Mouse (Mus musculus): ENCODE data around the gene Gm3233. TPM values are rescaled to one million over a fixed set of nuclear protein-coding genes. Genes with fewer than 3 reads are reported as not detected.
A peak's percentile ranks its signal among the peaks of the same experiment; 100 is the strongest.
"Not testable (repeated sequence)": the region's sequence is repeated elsewhere in the genome, so short reads cannot be mapped to it uniquely, and the experiment has no call there.

Gene Gm3233
- polyA plus RNA-seq, 1 experiment, result not detected

DNA sequence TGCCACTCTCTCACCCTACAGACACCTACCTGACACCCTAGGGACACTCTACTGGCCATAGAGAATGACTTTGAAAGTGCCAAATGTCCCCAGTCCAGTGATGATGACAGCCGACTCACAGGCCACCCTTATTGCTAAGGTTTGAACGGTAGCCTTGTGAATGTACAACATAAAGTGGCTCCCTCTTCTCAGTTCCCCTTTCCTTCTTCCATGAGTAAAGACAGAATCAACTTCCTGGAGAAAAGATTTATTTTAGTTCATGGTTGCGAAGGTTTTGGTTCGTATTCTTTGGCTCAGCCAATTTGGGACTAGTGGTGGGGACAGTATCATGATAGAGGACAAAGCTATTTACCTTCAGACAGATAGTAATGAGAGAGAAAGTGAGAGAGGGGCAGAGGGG, 20.6 kb downstream of the Gm3233 start:
- no peak overlapping the region for H3K4me3 ChIP-seq (ENCODE audit: control insufficient read depth, low read depth, low read length)
- H3K27ac ChIP-seq (ENCODE audit: control insufficient read depth, insufficient read depth, low read depth, low read length), result no peak overlapping the region

GRCm38 (mm10) chr10:77735928-77736327, 23.6 kb downstream of the Gm3233 start:
- TF ChIP-seq CTCF (IDR thresholded peaks at IDR 0.05; ENCODE audit: control insufficient read depth, insufficient read depth, insufficient replicate concordance, low read depth, low read length) (no peak), POLR2A (IDR thresholded peaks at IDR 0.05; ENCODE audit: control insufficient read depth, low read depth, low read length) (no peak)
- Histone ChIP-seq H3K4me3 (ENCODE audit: control insufficient read depth, low read depth, low read length) (no peak overlapping the region), H3K27ac (ENCODE audit: control insufficient read depth, insufficient read depth, low read depth, low read length) (no peak overlapping the region), H3K27me3 (ENCODE audit: control insufficient read depth, insufficient read depth, low read length) (no peaks in the 10 kb centered on the region), H3K4me1 (ENCODE audit: control insufficient read depth, insufficient read depth, low read length) (no peaks in the 10 kb centered on the region), H3K36me3 (ENCODE audit: control insufficient read depth, insufficient read depth, low read length) (no peaks in the 10 kb centered on the region)

More for the DNA sequence above, 20.6 kb downstream of the Gm3233 start:
- no peaks in the 10 kb centered on the region for H3K36me3 ChIP-seq (ENCODE audit: control insufficient read depth, insufficient read depth, low read length)
- no peaks in the 10 kb centered on the region for H3K4me1 ChIP-seq (ENCODE audit: control insufficient read depth, insufficient read depth, low read length)
- TF ChIP-seq POLR2A (IDR thresholded peaks at IDR 0.05; ENCODE audit: control insufficient read depth, low read depth, low read length) (no peak), CTCF (IDR thresholded peaks at IDR 0.05; ENCODE audit: control insufficient read depth, insufficient read depth, insufficient replicate concordance, low read depth, low read length) (no peak)
- no peaks in the 10 kb centered on the region for H3K27me3 ChIP-seq (ENCODE audit: control insufficient read depth, insufficient read depth, low read length)

- H3K4me1 ChIP-seq (ENCODE audit: control insufficient read depth, insufficient read depth, low read length), result no peaks in the 10 kb centered on the region
- peak; percentile 88 for TF ChIP-seq CTCF (IDR thresholded peaks at IDR 0.05; ENCODE audit: control insufficient read depth, insufficient read depth, insufficient replicate concordance, low read depth, low read length)
- no peak for TF ChIP-seq POLR2A (IDR thresholded peaks at IDR 0.05; ENCODE audit: control insufficient read depth, low read depth, low read length)
- H3K27ac ChIP-seq (ENCODE audit: control insufficient read depth, insufficient read depth, low read depth, low read length), result no peak overlapping the region
- no peaks in the 10 kb centered on the region for H3K36me3 ChIP-seq (ENCODE audit: control insufficient read depth, insufficient read depth, low read length)
- no peak overlapping the region for H3K4me3 ChIP-seq (ENCODE audit: control insufficient read depth, low read depth, low read length)
- no peaks in the 10 kb centered on the region for H3K27me3 ChIP-seq (ENCODE audit: control insufficient read depth, insufficient read depth, low read length)
Observed at GRCm38 (mm10) chr10:77729241-77729640, 30.2 kb downstream of the Gm3233 start.

DNA sequence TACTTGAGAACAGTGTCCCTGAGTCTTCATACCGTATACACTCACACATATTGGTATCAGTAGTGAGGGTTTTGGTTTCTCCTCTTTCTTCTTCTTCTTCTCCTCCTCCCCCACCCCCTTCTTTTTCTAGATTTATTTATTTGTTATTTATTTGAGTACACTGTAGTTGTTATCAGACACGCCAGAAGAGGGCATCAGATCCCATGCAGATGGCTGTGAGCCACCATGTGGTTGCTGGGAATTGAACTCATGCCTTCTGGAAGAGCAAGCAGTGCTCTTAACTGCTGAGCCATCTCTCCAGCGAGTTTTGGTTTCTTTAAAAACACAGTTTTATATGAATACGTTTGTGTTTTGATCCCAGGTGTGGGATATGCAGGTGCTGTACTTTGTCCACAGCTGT, 31.2 kb downstream of the Gm3233 start:
- no peaks in the 10 kb centered on the region for H3K27me3 ChIP-seq (ENCODE audit: control insufficient read depth, insufficient read depth, low read length)
- H3K4me3 ChIP-seq (ENCODE audit: control insufficient read depth, low read depth, low read length), result no peak overlapping the region
- no peak overlapping the region for H3K27ac ChIP-seq (ENCODE audit: control insufficient read depth, insufficient read depth, low read depth, low read length)
- no peaks in the 10 kb centered on the region for H3K36me3 ChIP-seq (ENCODE audit: control insufficient read depth, insufficient read depth, low read length)
- no peaks in the 10 kb centered on the region for H3K4me1 ChIP-seq (ENCODE audit: control insufficient read depth, insufficient read depth, low read length)
- TF ChIP-seq POLR2A (IDR thresholded peaks at IDR 0.05; ENCODE audit: control insufficient read depth, low read depth, low read length) (no peak), CTCF (IDR thresholded peaks at IDR 0.05; ENCODE audit: control insufficient read depth, insufficient read depth, insufficient replicate concordance, low read depth, low read length) (no peak)

- Histone ChIP-seq H3K4me3 (ENCODE audit: control insufficient read depth, low read depth, low read length) (no peak within 1 kb of the TSS), H3K4me1 (ENCODE audit: control insufficient read depth, insufficient read depth, low read length) (no peaks in the 10 kb centered on the region), H3K27me3 (ENCODE audit: control insufficient read depth, insufficient read depth, low read length) (no peaks in the 10 kb centered on the region), H3K27ac (ENCODE audit: control insufficient read depth, insufficient read depth, low read depth, low read length) (no peak within 1 kb of the TSS), H3K36me3 (ENCODE audit: control insufficient read depth, insufficient read depth, low read length) (no peaks in the 10 kb centered on the region)
- TF ChIP-seq POLR2A (IDR thresholded peaks at IDR 0.05; ENCODE audit: control insufficient read depth, low read depth, low read length), result no peak
- no peak for TF ChIP-seq CTCF (IDR thresholded peaks at IDR 0.05; ENCODE audit: control insufficient read depth, insufficient read depth, insufficient replicate concordance, low read depth, low read length)
Observed at GRCm38 (mm10) chr10:77726186-77726585, 33.3 kb downstream of the Gm3233 start, which contains the start of gene Gm10100. Gm10100 (plus strand) TSS chr10:77726486.

DNA sequence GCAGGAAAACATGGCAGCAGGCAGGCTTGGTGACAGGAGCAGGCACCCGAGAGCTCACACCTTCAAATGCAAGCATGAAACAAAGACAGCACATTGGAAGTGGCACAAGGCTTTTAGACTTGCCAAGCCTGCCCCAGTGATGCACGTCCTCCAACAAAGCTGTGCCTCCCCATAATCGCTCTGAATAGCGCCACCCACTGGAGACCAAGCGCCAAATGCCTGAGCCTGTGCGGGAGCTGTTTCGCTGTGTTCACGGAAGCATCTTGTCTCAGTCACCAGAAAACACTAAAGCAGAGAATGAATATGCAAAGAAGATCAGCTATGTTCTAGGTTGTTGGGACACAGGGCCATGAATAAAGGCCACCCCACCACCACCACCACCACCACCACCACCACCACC, 34.6 kb downstream of the Gm3233 start:
- TF ChIP-seq CTCF (IDR thresholded peaks at IDR 0.05; ENCODE audit: control insufficient read depth, insufficient read depth, insufficient replicate concordance, low read depth, low read length) (peak; percentile 51; the same call in 1 of the 2 replicates), POLR2A (IDR thresholded peaks at IDR 0.05; ENCODE audit: control insufficient read depth, low read depth, low read length) (no peak)
- no peak overlapping the region for H3K4me3 ChIP-seq (ENCODE audit: control insufficient read depth, low read depth, low read length)
- no peak overlapping the region for H3K27ac ChIP-seq (ENCODE audit: control insufficient read depth, insufficient read depth, low read depth, low read length)
- H3K27me3 ChIP-seq (ENCODE audit: control insufficient read depth, insufficient read depth, low read length), result no peaks in the 10 kb centered on the region
- H3K4me1 ChIP-seq (ENCODE audit: control insufficient read depth, insufficient read depth, low read length), result no peaks in the 10 kb centered on the region
- no peaks in the 10 kb centered on the region for H3K36me3 ChIP-seq (ENCODE audit: control insufficient read depth, insufficient read depth, low read length)

- H3K27ac ChIP-seq (ENCODE audit: control insufficient read depth, insufficient read depth, low read depth, low read length); H3K4me1 ChIP-seq (ENCODE audit: control insufficient read depth, insufficient read depth, low read length); H3K4me3 ChIP-seq (ENCODE audit: control insufficient read depth, low read depth, low read length); H3K36me3 ChIP-seq (ENCODE audit: control insufficient read depth, insufficient read depth, low read length); H3K27me3 ChIP-seq (ENCODE audit: control insufficient read depth, insufficient read depth, low read length): not testable (repeated sequence)
Observed at GRCm38 (mm10) chr10:77720299-77720698, 39.2 kb downstream of the Gm3233 start, which contains the start of gene Krtap12-1. Krtap12-1 (plus strand) TSS chr10:77720599.

DNA sequence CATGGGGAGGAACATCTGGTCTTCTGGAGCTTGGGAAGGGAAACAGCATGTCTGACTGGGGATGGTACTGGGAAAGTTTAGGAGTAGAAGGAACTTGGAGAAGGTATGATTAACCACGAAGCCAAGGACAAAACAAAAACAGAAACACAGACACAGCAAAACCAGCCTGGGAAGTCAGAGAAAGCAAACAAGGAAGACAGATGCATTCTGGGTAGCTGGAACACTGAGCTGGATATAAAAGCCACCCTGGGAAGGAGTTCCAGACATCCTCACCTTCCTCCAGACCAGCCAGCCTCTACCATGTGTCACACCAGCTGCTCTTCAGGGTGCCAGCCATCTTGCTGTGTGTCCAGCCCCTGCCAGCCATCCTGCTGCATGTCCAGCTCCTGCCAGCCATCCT, 44.0 kb downstream of the Gm3233 start, which contains the start of gene Gm10142:
Gene Gm10142, plus strand, starts transcription at position 301 of the 400 bp plus-strand sequence.
- no peak within 1 kb of the TSS for H3K4me3 ChIP-seq (ENCODE audit: control insufficient read depth, low read depth, low read length)
- TF ChIP-seq CTCF (IDR thresholded peaks at IDR 0.05; ENCODE audit: control insufficient read depth, insufficient read depth, insufficient replicate concordance, low read depth, low read length) (no peak), POLR2A (IDR thresholded peaks at IDR 0.05; ENCODE audit: control insufficient read depth, low read depth, low read length) (no peak)
- H3K36me3 ChIP-seq (ENCODE audit: control insufficient read depth, insufficient read depth, low read length), result no peaks in the 10 kb centered on the region
- no peaks in the 10 kb centered on the region for H3K27me3 ChIP-seq (ENCODE audit: control insufficient read depth, insufficient read depth, low read length)
- no peak within 1 kb of the TSS for H3K27ac ChIP-seq (ENCODE audit: control insufficient read depth, insufficient read depth, low read depth, low read length)
- no peaks in the 10 kb centered on the region for H3K4me1 ChIP-seq (ENCODE audit: control insufficient read depth, insufficient read depth, low read length)
